Mouse (Mus musculus) testis, postnatal 10 days (tissue): Measurements from ENCODE around the gene Nsmce4a.

Experiments used
- DNase-seq: peaks from one replicate; pipeline ENCODE4 v3.0.0; 2021; ENCODE audit warnings: low spot score

The Nsmce4a gene

GRCm38 (mm10) chr7:130577388-130578003 is 4.6 kb upstream of the Nsmce4a start, which contains the start of gene Tacc2:
Gene Tacc2 (plus strand): TSS chr7:130577438.
- no peak for DNase-seq

GRCm38 (mm10) chr7:130576981-130577380 is 4.1 kb upstream of the Nsmce4a start:
- DNase-seq = no peak

DNA sequence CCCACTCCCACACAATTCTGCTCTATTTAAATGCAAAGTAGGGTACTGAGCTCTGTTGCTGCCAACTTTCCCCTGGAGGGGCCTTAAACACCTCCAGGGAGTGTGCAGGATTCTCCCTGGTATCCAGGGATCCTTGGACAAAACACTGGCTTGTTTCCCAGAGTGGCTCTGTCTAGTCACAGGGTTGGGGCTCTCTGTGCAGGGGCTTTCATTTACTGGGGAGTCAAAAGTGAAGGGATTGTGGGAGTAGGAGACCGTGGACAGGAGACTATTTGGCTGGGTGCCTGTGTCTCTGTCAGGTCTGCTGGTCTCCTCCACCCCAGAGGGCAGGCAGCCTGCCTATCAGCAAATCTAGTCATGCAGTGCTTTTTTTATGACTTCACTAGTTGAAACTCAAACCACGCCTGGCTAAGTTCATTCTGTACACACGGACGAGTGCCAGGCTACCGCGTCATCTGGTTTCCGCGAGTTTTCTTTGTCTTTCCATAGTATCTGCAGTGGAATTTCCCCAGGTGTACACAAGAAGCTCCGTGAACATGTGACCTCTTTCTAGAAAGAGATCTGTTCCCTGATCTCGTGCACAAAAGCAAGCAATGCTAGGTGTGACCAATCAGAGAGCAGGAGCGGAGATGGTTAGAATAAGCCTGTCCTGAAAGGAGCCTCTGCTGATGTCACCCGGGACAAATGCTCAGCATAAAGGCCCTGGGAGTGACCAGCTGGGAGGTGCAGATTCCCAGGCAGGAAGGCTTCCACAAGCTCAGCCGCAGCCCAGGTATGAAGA is 1.5 kb upstream of the Nsmce4a start:
- DNase-seq = no peak

DNA sequence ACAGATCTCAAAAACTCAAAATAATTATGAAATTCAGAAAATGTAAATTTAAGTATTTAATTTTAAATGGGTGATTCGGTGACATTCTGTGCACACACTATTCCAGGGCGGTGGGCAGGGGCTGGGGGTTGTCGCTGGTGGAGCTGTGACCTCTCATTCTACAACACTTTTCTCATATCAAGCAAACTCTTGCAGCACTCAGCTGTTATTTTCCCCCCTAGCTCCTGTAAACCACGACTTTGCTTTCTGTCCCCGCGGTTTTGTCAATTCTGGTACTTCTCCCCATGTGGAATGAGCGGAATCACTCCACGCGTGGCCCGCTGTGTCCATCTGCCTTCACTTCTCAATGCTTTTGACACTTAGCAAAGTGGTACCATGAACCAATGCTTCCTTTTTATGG is 828 bp upstream of the Nsmce4a start:
- DNase-seq = no peak

- DNase-seq = no peak
Measured at GRCm38 (mm10) chr7:130570472-130570871, 2.4 kb downstream of the Nsmce4a start.

- DNase-seq = no peak
Measured at GRCm38 (mm10) chr7:130568783-130569436, 4.0 kb downstream of the Nsmce4a start.

GRCm38 (mm10) chr7:130564596-130564995 is 8.3 kb downstream of the Nsmce4a start:
- no peak for DNase-seq

GRCm38 (mm10) chr7:130563880-130564279 is 9.0 kb downstream of the Nsmce4a start:
- DNase-seq = no peak

DNA sequence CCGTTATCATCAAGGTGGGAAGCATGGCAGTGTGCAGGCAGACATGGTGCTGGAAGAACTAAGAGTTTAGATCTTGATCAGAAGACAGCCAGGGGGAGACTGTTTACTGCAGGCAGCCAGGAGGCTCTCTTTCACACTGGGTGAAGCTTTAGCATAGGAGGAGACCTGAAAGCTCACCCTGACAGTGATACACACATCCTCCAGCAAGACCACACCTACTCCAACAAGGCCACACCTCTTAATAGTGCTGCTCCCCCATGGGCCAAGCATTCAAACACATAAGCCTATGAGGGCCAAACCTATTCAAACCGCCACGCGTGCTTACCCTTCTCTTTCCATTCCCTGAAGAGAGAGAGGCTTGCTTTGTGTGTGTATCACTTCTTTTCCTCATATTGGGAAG is 9.6 kb downstream of the Nsmce4a start:
- DNase-seq = no peak

GRCm38 (mm10) chr7:130560933-130561332 is 12.0 kb downstream of the Nsmce4a start:
- no peak for DNase-seq

DNA sequence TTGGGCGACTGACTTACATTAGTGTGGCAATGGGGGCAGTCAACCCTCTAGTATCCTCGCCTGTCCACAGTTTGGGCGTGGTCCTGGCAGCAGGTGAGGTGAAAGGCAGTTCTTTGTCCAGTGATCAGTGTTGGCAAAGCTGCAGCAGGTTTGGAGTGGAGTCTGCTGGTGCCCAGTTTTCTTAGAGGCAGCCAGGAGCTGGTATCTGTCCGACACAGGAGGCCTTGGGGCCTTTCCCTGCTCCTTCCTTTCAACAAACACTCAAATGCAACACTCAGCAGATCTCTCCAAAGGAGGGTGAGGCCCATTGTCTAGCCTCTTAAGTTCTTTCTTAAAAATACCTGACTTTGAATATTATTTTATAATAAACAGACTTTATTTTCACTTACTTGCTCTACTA is 14.3 kb downstream of the Nsmce4a start:
- DNase-seq = no peak

DNA sequence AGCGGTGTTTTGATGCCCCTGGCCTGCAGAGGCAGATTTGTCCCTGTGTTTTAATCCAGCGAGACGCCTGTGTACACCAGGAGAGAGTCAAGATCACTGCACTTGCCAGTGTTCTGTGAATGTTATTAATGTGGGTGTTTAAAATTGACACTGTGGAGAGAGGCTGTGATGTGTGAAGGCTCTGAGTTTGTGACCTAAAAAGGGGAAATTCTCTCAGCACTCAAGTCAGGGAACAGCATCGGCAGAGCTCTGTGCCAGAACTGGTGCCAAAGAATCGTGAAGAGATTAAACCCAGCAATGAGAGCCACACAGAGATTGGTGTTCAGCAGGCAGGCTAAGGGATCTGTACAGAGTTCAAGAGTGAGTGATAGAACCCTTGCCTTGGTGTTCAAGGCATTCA is 17.3 kb downstream of the Nsmce4a start:
- no peak for DNase-seq

DNA sequence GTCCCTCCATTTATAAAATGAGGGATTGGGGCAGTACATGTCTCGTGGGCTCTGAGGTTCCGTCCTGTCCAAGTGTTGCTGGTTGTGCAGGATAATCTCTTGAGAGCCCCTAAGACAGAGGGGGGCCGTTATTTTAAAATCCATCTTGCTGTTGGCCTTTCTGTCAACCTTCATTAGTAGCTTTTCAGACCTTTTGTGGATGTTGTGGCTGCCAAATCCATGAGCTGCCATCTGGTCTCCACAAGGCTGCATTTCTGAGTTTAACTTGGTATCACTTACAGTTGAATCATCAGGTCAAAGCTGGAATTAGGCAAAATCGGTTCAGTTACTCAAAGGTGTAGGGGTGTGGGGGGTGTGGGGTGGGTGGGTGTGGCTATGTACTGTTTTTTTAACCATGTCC is 19.6 kb downstream of the Nsmce4a start:
- DNase-seq = no peak

GRCm38 (mm10) chr7:130552780-130553179 is 20.1 kb downstream of the Nsmce4a start:
- DNase-seq = no peak

DNA sequence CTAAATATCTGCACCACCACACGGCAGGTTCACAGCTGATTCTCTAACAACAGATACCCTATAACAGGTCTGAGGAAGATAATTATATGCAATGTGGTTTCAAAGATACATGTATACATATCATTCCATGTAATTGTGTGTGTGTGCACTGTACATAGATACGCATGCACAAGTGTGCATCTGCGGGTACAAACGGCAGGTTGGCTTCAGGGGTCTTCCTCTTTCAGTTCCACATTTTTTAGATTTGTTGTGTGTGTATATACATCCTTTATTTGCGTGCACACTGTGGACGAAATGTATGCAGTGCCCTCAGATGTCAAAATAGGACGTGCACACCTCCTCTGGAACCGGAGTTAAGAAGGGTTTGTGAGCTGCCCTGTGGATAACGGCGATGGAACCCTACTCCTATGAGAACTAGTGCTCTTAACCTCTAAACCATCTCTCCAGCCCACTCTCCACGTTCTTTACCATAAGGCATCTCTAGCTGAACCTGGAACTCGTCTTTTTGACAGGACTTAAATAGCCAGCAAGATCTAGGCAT is 25.2 kb downstream of the Nsmce4a start:
- no peak for DNase-seq

DNA sequence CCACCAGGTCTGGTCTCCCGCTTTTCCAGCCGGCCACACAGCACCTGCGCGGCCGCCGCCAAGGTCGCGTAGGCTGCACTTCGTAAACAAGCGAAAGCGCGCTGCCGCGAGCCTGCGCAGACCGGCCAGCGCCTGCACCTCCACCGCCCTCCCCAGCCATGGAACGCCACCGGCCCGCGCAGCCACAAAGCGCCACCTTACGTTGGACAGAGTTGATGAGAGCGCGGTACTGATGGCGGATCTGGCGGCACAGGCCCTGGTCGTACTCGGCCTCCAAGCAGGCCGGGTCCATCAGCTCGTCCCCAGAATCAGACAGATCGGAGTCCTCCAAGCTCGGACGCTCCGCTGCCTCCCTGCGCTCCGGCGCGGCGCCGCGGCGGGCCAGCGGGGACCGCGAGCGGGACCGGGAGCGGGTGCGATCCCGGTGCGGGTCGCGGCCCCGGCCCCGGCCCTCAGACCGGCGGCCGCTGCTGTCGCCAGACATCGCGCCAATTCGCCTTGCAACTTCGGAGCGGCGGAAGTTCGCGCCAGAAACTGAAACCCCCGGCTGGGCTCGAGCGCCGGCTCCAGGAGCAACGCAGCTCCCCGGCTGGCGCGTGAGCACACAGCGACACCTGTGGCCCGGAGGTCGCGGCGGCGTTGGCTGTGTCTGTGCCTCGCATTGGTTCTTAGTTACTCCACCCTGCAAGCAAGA is 26.0 kb downstream of the Nsmce4a start:
- DNase-seq = peak; percentile 93

DNA sequence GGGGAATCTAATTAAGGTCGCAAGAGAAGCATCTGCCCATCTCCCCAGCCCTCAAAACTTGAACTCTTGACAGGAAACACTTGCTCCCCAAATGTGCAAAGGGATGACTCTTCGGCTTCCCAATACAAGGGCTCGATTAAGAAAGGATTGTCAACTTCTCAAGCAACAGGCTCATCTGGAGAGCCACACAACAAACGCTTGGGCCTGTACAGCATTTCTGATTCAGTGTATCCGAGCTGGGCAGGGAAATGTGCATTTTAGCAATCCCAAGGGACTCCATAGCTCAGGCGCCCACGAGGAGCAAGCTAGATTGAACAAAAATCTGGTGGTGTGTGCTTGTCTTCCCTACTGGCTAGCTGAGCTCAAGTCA is 26.5 kb downstream of the Nsmce4a start:
- no peak for DNase-seq

GRCm38 (mm10) chr7:130545893-130546292 is 27.0 kb downstream of the Nsmce4a start:
- DNase-seq = no peak

- DNase-seq = no peak
Measured at GRCm38 (mm10) chr7:130545401-130545800, 27.5 kb downstream of the Nsmce4a start.

- DNase-seq = no peak
Measured at GRCm38 (mm10) chr7:130543181-130543580, 29.7 kb downstream of the Nsmce4a start.

DNA sequence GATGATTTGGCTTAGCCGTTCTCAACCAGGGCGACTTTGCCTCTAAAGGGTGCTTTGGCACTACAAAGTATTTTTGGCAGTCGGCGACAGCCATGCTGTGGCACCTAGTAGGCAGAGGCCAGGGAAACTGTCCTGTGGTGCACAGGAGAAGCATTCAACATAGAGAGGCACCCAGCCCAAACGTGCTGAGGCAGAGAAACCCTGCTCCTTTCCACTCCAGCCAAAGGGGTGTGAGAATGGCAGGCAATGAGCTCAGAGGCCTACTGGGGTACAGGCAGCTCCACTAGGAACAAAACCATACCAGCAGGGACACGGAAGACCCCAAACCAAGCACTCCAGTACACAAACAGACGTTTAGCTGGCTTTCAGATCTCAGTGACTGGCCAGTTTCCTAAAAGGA is 32.7 kb downstream of the Nsmce4a start:
- no peak for DNase-seq

- DNase-seq = no peak
Measured at GRCm38 (mm10) chr7:130537068-130537467, 35.9 kb downstream of the Nsmce4a start.
